Mouse (Mus musculus) liver, embryonic 14.5 days (tissue): Measurements from ENCODE around the gene Nop9. TPM values are rescaled to one million over a fixed set of nuclear protein-coding genes. Genes with fewer than 3 reads are reported as not detected.
A peak's percentile ranks its signal among the peaks of the same experiment; 100 is the strongest.

Source experiments
- ATAC-seq: fragments of 200-750 bp; cut with Nextera tagmentation; 2 replicates; pipeline ENCODE4 v1.8.0; 2017; ENCODE audit warnings: moderate number of reproducible peaks, mild to moderate bottlenecking, moderate library complexity; ENCODE audit not compliant: insufficient read depth
- DNase-seq, 3 experiments: peaks; one replicate each; pipeline ENCODE4 v3.0.0-alpha.2; 2012 to 2013; ENCODE audit warnings: low read depth in 3 of 3, low spot score in 3 of 3
- H3K27ac ChIP-seq: fragments of 300-500 bp; sonication (generic); 2 replicates; pipeline ENCODE4 v1.5.1; 2014; ENCODE audit warnings: moderate library complexity, mild to moderate bottlenecking, control low read depth, inconsistent platforms
- H3K27me3 ChIP-seq: fragments of 300-500 bp; sonication (generic); 2 replicates; pipeline ENCODE4 v1.6.1; 2014; ENCODE audit warnings: mild to moderate bottlenecking, low read length, moderate library complexity; ENCODE audit not compliant: control insufficient read depth, insufficient read depth
- H3K36me3 ChIP-seq: fragments of 300-500 bp; sonication (generic); replicated peaks from 2 replicates; pipeline ENCODE4 v1.6.1; 2014; ENCODE audit warnings: low read depth; ENCODE audit not compliant: control insufficient read depth, insufficient read depth
- H3K4me1 ChIP-seq, 2 experiments: fragments of 200-500 bp in 1 of 2; fragments of 300-500 bp in 1 of 2; sonication (generic) in 1 of 2; replicated peaks; 2 replicates each; pipeline ENCODE4 v1.6.1; 2012 to 2014; ENCODE audit warnings: antibody characterized with exemption in 1 of 2, inconsistent platforms in 1 of 2, low read length in 1 of 2; ENCODE audit not compliant: control insufficient read depth in 2 of 2, insufficient read depth in 2 of 2
- H3K4me2 ChIP-seq: fragments of 300-500 bp; sonication (generic); 2 replicates; pipeline ENCODE4 v1.6.1; 2014; ENCODE audit warnings: low read depth, mild to moderate bottlenecking, control low read depth, moderate library complexity
- H3K4me3 ChIP-seq, 2 experiments: fragments of 200-500 bp in 1 of 2; fragments of 300-500 bp in 1 of 2; sonication (generic) in 1 of 2; 2 replicates each; pipeline ENCODE4 v1.5.1; 2012 to 2014; ENCODE audit warnings: low read depth in 2 of 2, low read length in 2 of 2, mild to moderate bottlenecking in 2 of 2, control low read depth in 1 of 2, inconsistent platforms in 1 of 2, moderate library complexity in 1 of 2; ENCODE audit not compliant: insufficient read depth in 1 of 2
- H3K9ac ChIP-seq: fragments of 300-500 bp; sonication (generic); replicated peaks from 2 replicates; pipeline ENCODE4 v1.6.1; 2014; ENCODE audit warnings: mild to moderate bottlenecking, control low read depth, moderate library complexity
- H3K9me3 ChIP-seq: fragments of 300-500 bp; sonication (generic); 2 replicates; pipeline ENCODE4 v1.6.1; 2016; ENCODE audit warnings: low read length, mixed read lengths; ENCODE audit not compliant: control insufficient read depth
- CTCF ChIP-seq: IDR thresholded peaks from 2 replicates; pipeline ENCODE4 v1.5.1; 2016; ENCODE audit warnings: antibody characterized with exemption, low read depth, control low read depth
- EP300 ChIP-seq: IDR thresholded peaks from 2 replicates; pipeline ENCODE4 v1.6.1; 2016; ENCODE audit warnings: antibody characterized with exemption, low read depth
- whole genome bisulfite sequencing: fragments of 180-500 bp; shearing (Covaris S2); extraction: QIAGEN DNeasy Blood & Tissue Kit; methylation state at CpG from one replicate; pipeline ENCODE4 v1.1.7; 2014; ENCODE audit not compliant: insufficient replicate concordance; 5-methylcytosine and 5-hydroxymethylcytosine counted together
- polyA plus RNA-seq, 2 experiments: library from polyadenylated mRNA; depleted of rRNA in 1 of 2; stranded (reverse) in 1 of 2; unstranded in 1 of 2; fragments of >200 nt; fragmentation: Nextera tagmentation in 1 of 2; extraction: Ambion mirVana in 1 of 2; gene quantifications; 2 replicates each; pipeline versions ENCODE4 v1.2.1 to v1.2.3; 2012 to 2014

The Nop9 gene
- 13.1 and 13.2 TPM in 2 replicates for polyA plus RNA-seq (2012; rRNA removed)
- polyA plus RNA-seq (2014; fragmentation: Nextera tagmentation; extraction: Ambion mirVana) = 20.8 and 27.5 TPM in 2 replicates

DNA sequence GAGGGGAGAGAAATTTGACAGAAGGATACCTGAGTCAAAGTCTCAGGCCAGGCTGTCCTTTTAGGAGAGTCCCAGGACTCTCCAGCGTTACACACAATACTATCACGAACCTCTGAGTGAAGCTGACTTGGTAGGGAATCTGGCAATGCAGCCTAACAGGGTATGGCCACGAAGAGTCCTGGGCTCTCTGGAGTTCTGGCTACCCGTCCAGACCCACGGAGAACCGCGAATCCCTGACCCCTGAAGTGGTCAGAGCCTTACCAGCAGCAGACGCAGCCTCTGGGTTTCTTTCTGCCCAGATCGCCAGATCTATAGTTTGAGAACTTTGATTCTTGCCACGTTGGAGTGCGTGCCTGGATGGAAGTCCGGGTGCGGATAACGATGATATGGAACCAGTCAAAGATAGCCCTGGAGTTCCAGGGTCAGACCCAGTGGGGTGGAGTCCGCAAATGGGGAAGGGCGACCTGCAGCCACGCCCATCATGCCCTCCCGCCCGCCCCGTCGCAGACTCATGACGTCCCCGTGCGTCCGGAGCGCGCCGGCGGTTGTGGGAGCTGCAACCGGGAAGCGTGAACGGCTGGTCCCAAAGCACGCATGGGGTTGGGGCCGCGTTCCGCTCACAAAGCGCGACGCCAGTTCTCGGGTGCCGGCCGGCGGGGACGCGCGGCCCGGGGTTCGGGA, at the start of gene Nop9, which contains the start of gene Dhrs1:
Nop9 (plus strand) TSS at position 514 of the 681 bp plus-strand sequence.
Dhrs1 (minus strand) TSS at position 511 of the 681 bp plus-strand sequence.
- TF ChIP-seq EP300 (no peak), CTCF (no peak)
- DNase-seq (peak; percentile 71 to 77 (median 73)), ATAC-seq (peak; percentile 92)
- Histone ChIP-seq H3K9ac (peak within 1 kb of the TSS; percentile 76), H3K4me2 (peak within 1 kb of the TSS; percentile 96), H3K36me3 (peaks cover 10% of the 10 kb centered on the region), H3K9me3 (no peaks in the 10 kb centered on the region), H3K27me3 (no peaks in the 10 kb centered on the region), H3K4me3 (peak within 1 kb of the TSS; percentile 69 to 90), H3K27ac (peak within 1 kb of the TSS; percentile 18; the same call in 1 of the 2 replicates), H3K4me1 (peaks cover 9 to 12% of the 10 kb centered on the region in 2 experiments; a peak in 3 of 4 replicates)
- 2% methylated on average over 48 of the region's 48 CpGs for WGBS

DNA sequence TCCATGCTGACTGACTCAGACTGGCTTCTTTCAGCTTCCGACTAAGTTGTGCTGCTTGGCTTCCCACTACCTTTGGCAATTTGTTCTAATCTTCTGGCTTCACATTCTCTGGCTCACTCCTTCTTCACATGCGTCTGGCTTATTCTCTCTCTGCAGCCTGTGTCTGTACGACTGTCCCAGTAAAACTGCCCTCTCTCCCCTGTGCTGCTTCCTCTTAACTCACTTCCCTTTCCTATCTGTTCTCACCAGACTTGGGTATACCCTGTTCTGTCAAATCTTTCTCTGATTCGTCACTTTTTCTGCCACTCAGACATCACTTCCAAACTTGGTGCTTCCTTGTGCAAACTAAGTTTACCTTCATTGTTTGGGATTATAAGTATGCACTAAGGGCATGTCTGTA, 48.3 kb upstream of the Nop9 start:
- no peak overlapping the region for H3K9ac ChIP-seq
- no peak overlapping the region for H3K4me3 ChIP-seq
- no peaks in the 10 kb centered on the region for H3K9me3 ChIP-seq
- no peak for DNase-seq
- 0 out of 4 replicates have a peak, but pooled peaks cover 0 to 2% of the 10 kb centered on the region in 2 experiments for H3K4me1 ChIP-seq
- no peaks in the 10 kb centered on the region for H3K27me3 ChIP-seq
- no peak for TF ChIP-seq EP300
- TF ChIP-seq CTCF = no peak
- ATAC-seq = no peak
- H3K27ac ChIP-seq = no peak overlapping the region
- H3K36me3 ChIP-seq = no peaks in the 10 kb centered on the region
- no peak overlapping the region for H3K4me2 ChIP-seq
- WGBS = 46% methylated on average over 4 of the region's 4 CpGs

DNA sequence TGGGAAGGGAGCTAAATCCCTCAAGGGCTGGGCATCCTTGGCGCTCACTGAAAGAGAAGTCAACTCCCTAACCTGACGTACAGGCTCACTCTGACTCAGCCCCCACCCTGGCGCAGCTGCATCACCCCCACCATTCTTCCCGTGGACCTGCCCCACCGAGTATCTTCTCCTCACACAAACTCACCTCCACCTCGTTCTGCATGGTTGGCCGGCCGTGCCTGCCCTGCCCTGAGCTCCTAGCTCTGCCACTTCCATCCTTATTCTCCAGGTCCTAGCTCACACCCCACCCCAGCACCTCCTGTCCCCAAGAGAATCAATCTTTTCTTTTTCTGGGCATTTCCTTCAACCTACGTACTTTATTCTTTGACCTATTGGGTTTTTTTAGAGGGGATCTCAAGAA, 44.4 kb upstream of the Nop9 start:
- Histone ChIP-seq H3K4me1 (peaks cover 0 to 8% of the 10 kb centered on the region in 2 experiments; a peak in 1 of 4 replicates), H3K27me3 (no peaks in the 10 kb centered on the region), H3K27ac (no peak overlapping the region), H3K9ac (no peak overlapping the region), H3K4me3 (no peak overlapping the region), H3K9me3 (no peaks in the 10 kb centered on the region), H3K36me3 (no peaks in the 10 kb centered on the region), H3K4me2 (no peak overlapping the region)
- TF ChIP-seq CTCF (no peak), EP300 (no peak)
- ATAC-seq (no peak), DNase-seq (no peak)
- WGBS = 66% methylated on average over 9 of the region's 9 CpGs

DNA sequence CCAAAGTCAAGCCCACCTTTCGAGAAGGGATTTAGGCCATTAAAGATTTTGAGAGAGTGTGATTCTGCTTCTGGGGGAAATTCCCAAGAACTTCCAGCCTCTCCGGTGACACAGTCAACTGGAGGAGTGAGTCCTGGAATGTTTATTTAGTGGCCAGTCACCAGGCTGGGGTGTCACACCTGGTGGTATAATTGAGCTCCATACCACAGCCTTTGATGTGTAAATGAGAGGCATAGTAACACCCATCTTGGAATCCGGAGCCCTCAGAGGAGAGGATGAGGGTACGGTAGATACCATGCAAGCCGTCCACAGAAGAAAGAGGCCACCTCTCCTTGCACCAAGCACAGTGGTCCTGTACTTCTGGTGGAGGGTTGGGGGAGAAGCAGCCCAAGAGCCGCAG, 42.7 kb upstream of the Nop9 start:
- Histone ChIP-seq H3K4me2 (no peak overlapping the region), H3K9ac (no peak overlapping the region), H3K4me3 (no peak overlapping the region), H3K9me3 (no peaks in the 10 kb centered on the region), H3K27me3 (no peaks in the 10 kb centered on the region), H3K4me1 (peaks cover 0 to 22% of the 10 kb centered on the region in 2 experiments; a peak in 2 of 4 replicates), H3K27ac (no peak overlapping the region), H3K36me3 (no peaks in the 10 kb centered on the region)
- TF ChIP-seq EP300 (no peak), CTCF (no peak)
- no peak for ATAC-seq
- 68% methylated on average over 6 of the region's 6 CpGs for WGBS
- DNase-seq = no peak

DNA sequence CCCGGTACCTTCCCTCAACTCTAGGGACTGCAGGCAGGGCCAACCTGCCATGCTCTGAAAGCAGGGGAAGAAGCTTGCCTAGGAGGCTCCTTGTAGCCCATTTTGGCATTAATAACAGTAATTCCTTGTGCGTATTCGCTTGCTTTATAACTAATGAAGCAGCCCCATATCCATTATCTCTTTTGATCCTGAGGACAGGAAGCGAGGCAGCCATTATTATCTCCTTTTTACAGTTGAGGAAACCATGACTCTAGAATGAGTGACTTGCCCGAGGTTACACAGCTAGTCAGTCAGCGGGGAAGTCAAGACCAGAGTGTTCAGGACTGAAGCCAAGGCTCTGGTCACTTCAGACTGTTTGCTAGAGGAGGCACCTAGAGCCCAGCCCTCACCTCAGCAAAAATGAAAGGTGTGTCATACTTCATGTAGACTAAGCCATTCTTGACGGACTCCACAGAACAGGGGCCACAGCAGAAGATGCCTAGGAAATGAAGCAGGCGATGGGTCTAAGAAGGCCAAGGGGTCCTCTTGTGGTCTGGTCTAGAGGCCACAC, 39.4 kb upstream of the Nop9 start:
- no peak overlapping the region for H3K27ac ChIP-seq
- no peaks in the 10 kb centered on the region for H3K9me3 ChIP-seq
- H3K9ac ChIP-seq = no peak overlapping the region
- no peak for DNase-seq
- H3K4me3 ChIP-seq = no peak overlapping the region
- no peak overlapping the region for H3K4me2 ChIP-seq
- H3K4me1 ChIP-seq = peaks cover 0 to 22% of the 10 kb centered on the region in 2 experiments; a peak in 2 of 4 replicates
- H3K27me3 ChIP-seq = no peaks in the 10 kb centered on the region
- no peak for ATAC-seq
- H3K36me3 ChIP-seq = no peaks in the 10 kb centered on the region
- WGBS = 39% methylated on average over 8 of the region's 8 CpGs
- no peak for TF ChIP-seq CTCF
- TF ChIP-seq EP300 = no peak
